In genomic region chr4:43925779-43926178, GRCm38 (mm10) we compare ENCODE assay signal across 9 mouse cellular contexts. TPM values are rescaled to one million over a fixed set of nuclear protein-coding genes. Genes with fewer than 3 reads are reported as not detected.
DNase-seq lines count a peak whose midpoint lies in the region; ATAC-seq lines count a peak whose summit lies in the region.
"Had no signal": no experiment of that assay in that cellular context is flagged by ENCODE, and none has a peak within 500 bp of the region (broad histone marks: within the 10 kb centered on the region; RNA-seq: fewer than 3 reads in every experiment).

No protein-coding gene starts in this region.

- no peak overlapping the region for H3K9ac ChIP-seq in forebrain, embryonic 16.5 days (replicated peaks; ENCODE audit: low read depth, low read length)
- H3K9ac ChIP-seq in lung, embryonic 15.5 days = no peak overlapping the region
- H3K9ac ChIP-seq: neural tube, embryonic 13.5 days had no signal

- no peaks in the 10 kb centered on the region for H3K4me1 ChIP-seq in forebrain, embryonic 16.5 days (replicated peaks; ENCODE audit: control insufficient read depth, insufficient read depth, low read length)
- H3K4me1 ChIP-seq in lung, embryonic 15.5 days = no peaks in the 10 kb centered on the region
- H3K4me1 ChIP-seq: neural tube, embryonic 13.5 days had no signal

- no peak overlapping the region for H3K4me3 ChIP-seq in forebrain, embryonic 16.5 days (replicated peaks; ENCODE audit: low read length)
- no peak overlapping the region for H3K4me3 ChIP-seq in lung, embryonic 15.5 days
- H3K4me3 ChIP-seq: neural tube, embryonic 13.5 days had no signal

- peak; percentile 84 for DNase-seq in MN1 (ENCODE audit: low spot score)
- peak; percentile 51 for DNase-seq in cerebellum, adult 11-12 months
- peak; percentile 84 to 91 for DNase-seq in heart, postnatal 36 days
- DNase-seq in layer of hippocampus, adult 8-10 months (ENCODE audit: low spot score in 2 of 2) = peak; percentile 50 to 79
- peak; percentile 91 for DNase-seq in retina, postnatal 1 day
- peak; percentile 67 to 75 for DNase-seq in thymus, postnatal 36 days

- no peak overlapping the region for H3K4me2 ChIP-seq in forebrain, embryonic 16.5 days (ENCODE audit: low read length)
- no peak overlapping the region for H3K4me2 ChIP-seq in lung, embryonic 15.5 days
- H3K4me2 ChIP-seq: neural tube, embryonic 13.5 days had no signal

- no peak overlapping the region for H3K27ac ChIP-seq in forebrain, embryonic 16.5 days (ENCODE audit: low read length)
- H3K27ac ChIP-seq in lung, embryonic 15.5 days = no peak overlapping the region
- H3K27ac ChIP-seq: neural tube, embryonic 13.5 days had no signal

- peaks cover 5% of the 10 kb centered on the region; the same call in 1 of the 2 replicates for H3K36me3 ChIP-seq in forebrain, embryonic 16.5 days (ENCODE audit: control insufficient read depth, insufficient read depth)
- peaks cover 50% of the 10 kb centered on the region for H3K36me3 ChIP-seq in lung, embryonic 15.5 days

- no peaks in the 10 kb centered on the region for H3K27me3 ChIP-seq in forebrain, embryonic 16.5 days (replicated peaks; ENCODE audit: control insufficient read depth, insufficient read depth, low read length)
- H3K27me3 ChIP-seq in lung, embryonic 15.5 days = no peaks in the 10 kb centered on the region
- H3K27me3 ChIP-seq: neural tube, embryonic 13.5 days had no signal

- intact Hi-C loops in heart, postnatal 36 days (cut with DNase I) = loop anchor here (1.0 to 5.0 kb wide), 3 partner anchors 31 to 107 kb away; partner anchors contain the start of gene Glipr2

- peak; percentile 61 for ATAC-seq in forebrain, embryonic 16.5 days
- peak; percentile 75; the same call in 1 of the 2 replicates for ATAC-seq in lung, embryonic 15.5 days (ENCODE audit: borderline replicate concordance, extremely low read depth, low FRiP score, low TSS enrichment)

- WGBS in forebrain, embryonic 16.5 days = 14% methylated on average over 3 of the region's 3 CpGs
- 7% methylated on average over 3 of the region's 3 CpGs for WGBS in lung, embryonic 15.5 days

- no peaks in the 10 kb centered on the region for H3K9me3 ChIP-seq in forebrain, embryonic 16.5 days (ENCODE audit: control insufficient read depth, low read length)
- no peaks in the 10 kb centered on the region for H3K9me3 ChIP-seq in lung, embryonic 15.5 days
- H3K9me3 ChIP-seq: neural tube, embryonic 13.5 days had no signal

RNA-seq across cellular contexts. Expression of gene Glipr2, which starts 31.4 kb away (rescaled TPM):
- 27.2 and 28.8 TPM in 2 replicates for polyA plus RNA-seq in forebrain, embryonic 16.5 days (2015; fragmentation: Nextera tagmentation; extraction: Ambion mirVana)
- 1 to 10 TPM; 2.5 to 3.8 TPM for total RNA-seq in heart, postnatal 36 days (2021)
- total RNA-seq in layer of hippocampus, adult 8-10 months (2022) = 1 to 10 TPM; 2.1 to 5.8 (median 4.5) TPM
- polyA plus RNA-seq in lung, embryonic 15.5 days (2015; fragmentation: Nextera tagmentation; extraction: Ambion mirVana) = 66.8 and 67.9 TPM in 2 replicates

RNA-seq across cellular contexts. Expression of gene Reck, which starts 50.4 kb away (rescaled TPM):
- 4.8 and 5.1 TPM in 2 replicates for polyA plus RNA-seq in forebrain, embryonic 16.5 days (2015; fragmentation: Nextera tagmentation; extraction: Ambion mirVana)
- total RNA-seq in heart, postnatal 36 days (2021) = 1 to 10 TPM; 6.3 to 7.4 TPM
- total RNA-seq in layer of hippocampus, adult 8-10 months (2022) = 10 to 100 TPM in 1 of 4 experiments, 1 to 10 TPM in 3; 7.3 to 10.3 (median 7.8) TPM
- polyA plus RNA-seq in lung, embryonic 15.5 days (2015; fragmentation: Nextera tagmentation; extraction: Ambion mirVana) = 23.0 and 23.2 TPM in 2 replicates

RNA-seq across cellular contexts. Expression of gene Ccin, which starts 57.5 kb away (rescaled TPM):
- not detected in 2 replicates for polyA plus RNA-seq in forebrain, embryonic 16.5 days (2015; fragmentation: Nextera tagmentation; extraction: Ambion mirVana)
- under 1 TPM in 1 of 2 experiments, not detected in 1; 0.14 TPM for total RNA-seq in heart, postnatal 36 days (2021)
- not detected for total RNA-seq in layer of hippocampus, adult 8-10 months (2022)
- polyA plus RNA-seq in lung, embryonic 15.5 days (2015; fragmentation: Nextera tagmentation; extraction: Ambion mirVana) = not detected in 2 replicates
- polyA plus RNA-seq: neural tube, embryonic 13.5 days had no signal
